Mouse (Mus musculus) C2C12 (cell line): ENCODE measurements around the gene Kndc1.

ENCODE experiments used
- CTCF ChIP-seq: IDR thresholded peaks from one replicate; pipeline ENCODE4 v1.5.1; 2011; ENCODE audit not compliant: control insufficient read depth, insufficient read depth, insufficient read length
- MYOG ChIP-seq: IDR thresholded peaks from one replicate; pipeline ENCODE4 v1.6.1; 2011; ENCODE audit not compliant: control insufficient read depth, insufficient read length; ENCODE audit errors: extremely low read depth

DNA sequence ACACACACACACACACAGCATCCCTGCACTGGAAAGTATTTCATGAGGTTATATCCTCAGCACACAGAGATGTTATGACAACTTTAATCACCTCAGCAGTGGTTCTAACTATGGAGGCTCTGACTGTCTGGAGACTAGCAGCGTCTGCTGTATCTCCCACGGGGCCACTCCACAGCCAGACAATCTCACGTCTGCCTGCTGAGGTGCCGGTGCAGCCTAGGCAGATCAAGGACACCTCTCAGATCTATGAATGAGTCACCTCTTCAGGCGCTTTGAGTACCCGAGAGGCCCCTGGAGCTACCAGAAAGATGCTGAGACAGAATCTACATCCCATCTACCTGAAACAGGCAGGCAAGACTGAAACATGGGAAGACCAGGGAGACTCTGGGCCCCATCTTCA lies 15.9 kb upstream of the Kndc1 start:
- no peak for TF ChIP-seq CTCF
- no peak for TF ChIP-seq MYOG
